Mouse (Mus musculus): Measurements from ENCODE around the gene 2310034G01Rik. TPM values are rescaled to one million over a fixed set of nuclear protein-coding genes. Genes with fewer than 3 reads are reported as not detected.

2310034G01Rik gene
- polyA plus RNA-seq, 1 experiment from 2014 or later = 1.4 TPM

DNA sequence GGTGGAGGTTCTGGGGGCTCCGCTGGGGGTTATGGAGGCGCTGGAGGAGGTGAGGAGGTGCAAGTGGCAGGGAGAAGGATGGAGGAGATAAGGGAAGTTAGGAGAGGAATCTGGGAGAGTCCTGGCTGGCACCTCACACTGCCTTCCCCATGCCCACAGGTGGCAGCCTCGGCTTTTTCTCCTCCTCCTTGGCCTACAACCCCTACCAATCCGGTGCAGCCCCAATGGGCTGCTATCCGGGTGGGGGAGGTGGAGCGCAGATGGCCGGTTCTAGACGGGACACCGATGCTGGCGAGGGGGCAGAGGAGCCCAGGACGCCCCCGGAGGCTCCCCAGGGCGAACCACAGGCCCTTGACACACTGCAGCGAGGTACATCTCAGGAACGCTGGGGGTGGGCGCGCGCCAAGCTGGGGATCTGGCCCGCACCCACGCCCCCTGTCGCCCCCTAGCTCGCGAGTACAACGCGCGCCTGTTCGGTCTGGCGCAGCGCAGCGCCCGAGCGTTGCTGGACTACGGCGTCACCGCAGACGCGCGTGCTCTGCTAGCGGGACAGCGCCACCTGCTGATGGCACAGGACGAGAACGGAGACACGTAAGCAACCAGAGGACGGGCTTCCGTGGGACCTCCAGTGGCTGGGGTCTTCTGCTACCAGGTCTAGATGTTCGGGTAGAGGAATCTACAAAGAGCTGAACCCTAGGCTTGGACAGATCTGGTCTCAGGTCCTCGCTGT is 41.2 kb downstream of the 2310034G01Rik start:
- 1% methylated on average over 47 of the region's 47 CpGs for WGBS
- no peaks in the 10 kb centered on the region for H3K9me3 ChIP-seq
- no peaks in the 10 kb centered on the region for H3K36me3 ChIP-seq
- H3K4me3 ChIP-seq = peak overlapping the region; percentile 40
- peak overlapping the region; percentile 66 for H3K4me2 ChIP-seq (replicated peaks)
- ATAC-seq (ENCODE audit: low FRiP score, low read depth) = peak; percentile 21; the same call in 1 of the 2 replicates
- H3K9ac ChIP-seq (replicated peaks) = peak overlapping the region; percentile 55; the same call in 1 of the 2 replicates
- H3K27ac ChIP-seq (replicated peaks) = no peak overlapping the region
- peaks cover 82% of the 10 kb centered on the region for H3K27me3 ChIP-seq
- H3K4me1 ChIP-seq = peaks cover 26% of the 10 kb centered on the region

DNA sequence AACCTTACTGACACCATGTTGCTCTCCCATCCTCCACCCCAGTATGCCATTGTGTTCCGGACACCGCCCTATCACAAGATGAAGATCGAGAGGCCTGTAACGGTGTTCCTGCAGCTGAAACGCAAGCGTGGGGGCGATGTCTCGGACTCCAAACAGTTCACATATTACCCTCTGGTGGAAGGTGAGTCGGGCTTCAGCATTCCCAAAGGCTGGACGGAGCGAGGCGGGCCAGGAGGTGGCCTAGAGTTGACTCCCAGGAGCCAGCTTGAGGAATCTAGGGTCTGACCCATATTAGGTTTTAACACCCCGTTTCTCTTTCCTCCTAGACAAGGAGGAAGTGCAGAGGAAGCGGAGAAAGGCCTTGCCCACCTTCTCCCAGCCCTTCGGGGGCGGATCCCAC is 41.8 kb downstream of the 2310034G01Rik start:
- H3K27ac ChIP-seq (replicated peaks) = no peak overlapping the region
- H3K4me3 ChIP-seq = peak overlapping the region; percentile 40; the same call in 1 of the 2 replicates
- ATAC-seq (ENCODE audit: low FRiP score, low read depth) = no peak
- H3K9me3 ChIP-seq = no peaks in the 10 kb centered on the region
- H3K4me1 ChIP-seq = peaks cover 27% of the 10 kb centered on the region
- peak overlapping the region; percentile 66 for H3K4me2 ChIP-seq (replicated peaks)
- 53% methylated on average over 16 of the region's 16 CpGs for WGBS
- no peak overlapping the region for H3K9ac ChIP-seq (replicated peaks)
- peaks cover 76% of the 10 kb centered on the region for H3K27me3 ChIP-seq
- H3K36me3 ChIP-seq = no peaks in the 10 kb centered on the region

DNA sequence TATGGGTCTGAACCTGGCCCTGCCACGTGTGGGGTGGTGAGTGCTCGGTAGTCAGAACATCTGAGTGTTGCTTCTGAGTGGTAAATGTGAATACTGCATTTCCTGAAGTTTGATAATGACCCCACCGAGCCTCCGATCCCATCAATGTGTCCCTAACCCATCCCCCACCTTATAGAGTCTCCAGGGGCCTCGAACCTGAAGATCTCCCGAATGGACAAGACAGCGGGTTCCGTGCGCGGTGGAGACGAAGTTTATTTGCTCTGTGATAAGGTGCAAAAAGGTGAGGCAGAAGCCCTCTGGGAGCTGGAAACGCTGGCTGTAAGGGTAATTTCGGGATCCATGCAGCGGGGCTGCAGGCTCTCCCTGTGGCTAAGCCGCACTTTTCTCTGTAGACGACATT is 42.3 kb downstream of the 2310034G01Rik start:
- H3K4me1 ChIP-seq = peaks cover 27% of the 10 kb centered on the region
- H3K36me3 ChIP-seq = no peaks in the 10 kb centered on the region
- H3K27ac ChIP-seq (replicated peaks) = no peak overlapping the region
- peaks cover 71% of the 10 kb centered on the region for H3K27me3 ChIP-seq
- H3K4me2 ChIP-seq (replicated peaks) = no peak overlapping the region
- no peak overlapping the region for H3K4me3 ChIP-seq
- no peak overlapping the region for H3K9ac ChIP-seq (replicated peaks)
- 76% methylated on average over 16 of the region's 16 CpGs for WGBS
- no peak for ATAC-seq (ENCODE audit: low FRiP score, low read depth)
- no peaks in the 10 kb centered on the region for H3K9me3 ChIP-seq

DNA sequence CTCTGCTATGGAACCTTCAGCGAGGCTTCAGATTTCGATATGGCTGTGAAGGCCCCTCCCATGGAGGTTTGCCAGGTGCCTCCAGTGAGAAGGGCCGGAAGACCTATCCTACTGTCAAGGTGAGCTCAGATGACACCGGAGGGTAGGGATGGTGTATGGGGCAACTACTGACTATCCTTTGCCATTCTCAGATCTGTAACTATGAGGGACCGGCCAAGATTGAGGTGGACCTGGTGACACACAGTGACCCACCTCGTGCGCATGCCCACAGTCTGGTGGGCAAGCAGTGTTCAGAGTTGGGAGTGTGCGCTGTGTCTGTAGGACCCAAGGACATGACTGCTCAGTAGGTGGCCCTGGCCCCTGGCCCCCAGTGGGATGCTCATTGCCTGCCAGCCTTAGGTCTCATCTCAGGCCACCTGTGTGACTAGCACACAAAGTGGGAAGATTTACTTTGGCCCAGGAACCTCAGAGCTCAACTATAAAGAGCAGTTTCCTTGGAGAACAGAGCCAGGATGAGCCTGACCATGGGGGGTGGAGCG is 43.3 kb downstream of the 2310034G01Rik start:
- Histone ChIP-seq H3K9me3 (no peaks in the 10 kb centered on the region), H3K36me3 (no peaks in the 10 kb centered on the region), H3K27me3 (peaks cover 66% of the 10 kb centered on the region), H3K4me2 (replicated peaks) (no peak overlapping the region), H3K9ac (replicated peaks) (no peak overlapping the region), H3K4me1 (peaks cover 27% of the 10 kb centered on the region), H3K4me3 (no peak overlapping the region), H3K27ac (replicated peaks) (no peak overlapping the region)
- no peak for ATAC-seq (ENCODE audit: low FRiP score, low read depth)
- 89% methylated on average over 9 of the region's 9 CpGs for WGBS

DNA sequence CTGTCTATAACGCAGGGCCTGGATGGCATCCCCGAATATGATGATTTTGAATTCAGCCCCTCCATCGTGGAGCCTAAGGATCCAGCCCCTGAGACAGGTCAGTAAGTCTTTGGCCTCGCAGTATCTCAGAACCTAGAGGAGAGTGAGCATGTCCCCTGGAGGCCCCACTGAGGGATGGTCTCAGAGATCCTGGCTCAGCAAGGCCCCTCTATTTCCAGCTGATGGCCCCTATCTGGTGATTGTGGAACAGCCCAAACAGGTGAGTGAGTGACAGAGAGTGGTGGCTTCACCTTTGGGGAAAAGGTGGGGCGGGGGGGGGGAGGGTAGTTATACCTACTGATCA is 43.9 kb downstream of the 2310034G01Rik start:
- peak overlapping the region; percentile 91 for H3K4me2 ChIP-seq (replicated peaks)
- H3K9me3 ChIP-seq = no peaks in the 10 kb centered on the region
- H3K4me1 ChIP-seq = peaks cover 27% of the 10 kb centered on the region
- ATAC-seq (ENCODE audit: low FRiP score, low read depth) = no peak
- H3K27ac ChIP-seq (replicated peaks) = no peak overlapping the region
- peak overlapping the region; percentile 57; the same call in 1 of the 2 replicates for H3K9ac ChIP-seq (replicated peaks)
- no peaks in the 10 kb centered on the region for H3K36me3 ChIP-seq
- WGBS = 56% methylated on average over 5 of the region's 5 CpGs
- H3K27me3 ChIP-seq = peaks cover 60% of the 10 kb centered on the region
- H3K4me3 ChIP-seq = 0 out of 2 replicates have a peak overlapping the region, but pooled peaks have one; percentile 57

DNA sequence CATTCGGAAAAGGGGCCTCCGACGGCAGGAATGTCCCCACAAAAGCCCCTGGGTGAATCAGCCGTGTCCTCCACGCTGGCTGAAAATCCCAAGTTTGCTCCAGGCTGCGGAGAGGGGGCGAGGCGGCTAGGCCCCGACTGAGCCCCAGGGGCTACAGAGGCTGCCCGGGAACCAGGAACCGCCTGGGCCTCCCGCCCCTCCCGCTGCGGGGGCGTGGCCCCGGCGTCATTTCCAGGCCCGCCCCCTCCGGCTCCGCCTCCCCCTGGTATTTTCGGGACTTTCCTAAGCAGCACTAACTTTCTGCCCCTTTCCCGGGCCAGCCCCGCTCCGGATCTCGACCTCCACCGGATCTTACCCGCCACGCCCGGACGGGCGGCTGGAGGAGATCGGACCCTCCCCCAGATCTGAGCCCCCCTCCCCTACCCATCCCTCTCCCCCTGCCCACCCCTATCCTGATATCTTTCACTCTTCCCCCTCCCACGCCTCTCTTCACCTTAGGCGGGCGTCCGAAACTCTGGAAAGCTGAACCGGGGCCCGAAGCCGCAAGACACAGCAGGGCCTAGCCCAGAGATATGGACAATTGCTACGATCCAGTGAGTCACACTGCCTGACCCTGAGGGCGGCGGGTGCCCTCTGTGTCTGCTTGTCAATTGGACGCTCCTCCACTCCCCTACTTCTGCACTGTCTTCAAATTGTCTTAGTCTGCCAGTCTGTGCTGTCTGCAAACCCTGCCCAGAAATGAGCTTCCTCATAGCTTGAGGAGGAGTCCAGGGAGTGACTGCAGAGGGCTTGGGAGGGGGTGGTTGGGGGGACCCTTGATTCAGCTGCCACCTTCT is 44.5 kb downstream of the 2310034G01Rik start:
- peaks cover 54% of the 10 kb centered on the region for H3K27me3 ChIP-seq
- peaks cover 27% of the 10 kb centered on the region for H3K4me1 ChIP-seq
- H3K4me2 ChIP-seq (replicated peaks) = peak overlapping the region; percentile 91
- peak overlapping the region; percentile 57 for H3K9ac ChIP-seq (replicated peaks)
- H3K9me3 ChIP-seq = no peaks in the 10 kb centered on the region
- peak; percentile 46 for ATAC-seq (ENCODE audit: low FRiP score, low read depth)
- peak overlapping the region; percentile 57 for H3K4me3 ChIP-seq
- WGBS = under 1% methylated on average over 40 of the region's 43 CpGs
- H3K27ac ChIP-seq (replicated peaks) = no peak overlapping the region
- H3K36me3 ChIP-seq = no peaks in the 10 kb centered on the region

DNA sequence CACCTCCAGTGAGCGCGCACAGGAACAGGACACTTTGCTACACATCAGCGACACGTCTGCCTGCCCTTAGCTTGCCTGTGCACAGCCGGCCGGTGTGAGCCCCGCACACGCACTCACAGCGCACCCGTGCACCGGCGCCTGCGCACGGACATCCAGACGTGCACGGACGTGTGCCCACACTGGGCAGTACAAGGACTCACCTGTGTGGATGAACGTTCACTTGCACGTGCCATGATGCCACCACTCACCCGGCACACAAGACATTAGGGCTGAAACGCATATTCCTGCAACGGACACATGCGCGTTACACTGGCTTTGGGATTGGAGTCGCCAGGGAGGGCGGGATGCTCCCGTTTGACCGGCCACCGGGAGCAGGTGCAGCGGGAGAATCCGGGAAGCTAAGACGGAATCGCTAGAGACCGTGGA is 45.2 kb downstream of the 2310034G01Rik start:
- H3K4me2 ChIP-seq (replicated peaks) = peak overlapping the region; percentile 91
- ATAC-seq (ENCODE audit: low FRiP score, low read depth) = peak; percentile 24
- peak overlapping the region; percentile 57 for H3K9ac ChIP-seq (replicated peaks)
- H3K9me3 ChIP-seq = no peaks in the 10 kb centered on the region
- peaks cover 47% of the 10 kb centered on the region for H3K27me3 ChIP-seq
- no peaks in the 10 kb centered on the region for H3K36me3 ChIP-seq
- peaks cover 27% of the 10 kb centered on the region for H3K4me1 ChIP-seq
- peak overlapping the region; percentile 49; the same call in 1 of the 2 replicates for H3K27ac ChIP-seq (replicated peaks)
- under 1% methylated on average over 34 of the region's 34 CpGs for WGBS
- H3K4me3 ChIP-seq = peak overlapping the region; percentile 57

DNA sequence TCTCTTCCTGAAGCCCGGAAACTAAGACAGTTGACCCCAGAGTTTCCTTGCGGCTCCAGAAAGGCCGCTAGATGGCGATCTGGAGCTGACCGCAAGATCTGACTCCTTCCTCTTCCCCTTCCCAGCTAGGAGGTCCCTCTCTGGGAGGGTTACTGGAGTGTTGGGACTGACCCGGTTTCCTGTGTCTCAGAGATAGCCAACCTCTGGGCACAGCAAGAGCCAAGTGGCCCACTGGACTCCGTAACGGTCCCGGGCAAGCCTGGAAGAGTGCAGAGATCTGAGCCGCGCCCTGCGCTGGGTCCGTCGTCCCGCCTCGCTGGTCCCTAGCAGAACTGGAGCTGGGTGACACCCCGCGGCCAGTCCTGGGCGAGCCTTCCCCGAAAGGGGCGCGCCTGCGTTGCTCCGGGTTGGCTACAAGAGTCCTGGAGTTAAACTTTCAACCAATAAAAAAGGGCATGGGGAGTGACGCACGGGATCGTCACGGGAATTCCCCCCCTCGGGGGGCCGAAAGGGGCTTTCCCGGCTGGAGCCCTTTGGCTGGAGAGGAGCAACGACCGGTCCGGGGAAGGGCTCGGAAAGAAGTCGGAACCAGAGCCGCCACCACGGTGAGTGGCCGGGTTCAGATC is 45.8 kb downstream of the 2310034G01Rik start, which contains the start of gene Nfkb2:
Gene Nfkb2, plus strand, starts transcription at position 105 of the 626 bp plus-strand sequence.
- H3K27me3 ChIP-seq = peaks cover 41% of the 10 kb centered on the region
- H3K27ac ChIP-seq (replicated peaks) = peak within 1 kb of the TSS; percentile 49; the same call in 1 of the 2 replicates
- H3K9me3 ChIP-seq = no peaks in the 10 kb centered on the region
- H3K4me1 ChIP-seq = peaks cover 27% of the 10 kb centered on the region
- WGBS = under 1% methylated on average over 39 of the region's 39 CpGs
- peak within 1 kb of the TSS; percentile 91 for H3K4me2 ChIP-seq (replicated peaks)
- H3K9ac ChIP-seq (replicated peaks) = peak within 1 kb of the TSS; percentile 57
- peak; percentile 77 for ATAC-seq (ENCODE audit: low FRiP score, low read depth)
- peak within 1 kb of the TSS; percentile 57 for H3K4me3 ChIP-seq
- H3K36me3 ChIP-seq = no peaks in the 10 kb centered on the region

DNA sequence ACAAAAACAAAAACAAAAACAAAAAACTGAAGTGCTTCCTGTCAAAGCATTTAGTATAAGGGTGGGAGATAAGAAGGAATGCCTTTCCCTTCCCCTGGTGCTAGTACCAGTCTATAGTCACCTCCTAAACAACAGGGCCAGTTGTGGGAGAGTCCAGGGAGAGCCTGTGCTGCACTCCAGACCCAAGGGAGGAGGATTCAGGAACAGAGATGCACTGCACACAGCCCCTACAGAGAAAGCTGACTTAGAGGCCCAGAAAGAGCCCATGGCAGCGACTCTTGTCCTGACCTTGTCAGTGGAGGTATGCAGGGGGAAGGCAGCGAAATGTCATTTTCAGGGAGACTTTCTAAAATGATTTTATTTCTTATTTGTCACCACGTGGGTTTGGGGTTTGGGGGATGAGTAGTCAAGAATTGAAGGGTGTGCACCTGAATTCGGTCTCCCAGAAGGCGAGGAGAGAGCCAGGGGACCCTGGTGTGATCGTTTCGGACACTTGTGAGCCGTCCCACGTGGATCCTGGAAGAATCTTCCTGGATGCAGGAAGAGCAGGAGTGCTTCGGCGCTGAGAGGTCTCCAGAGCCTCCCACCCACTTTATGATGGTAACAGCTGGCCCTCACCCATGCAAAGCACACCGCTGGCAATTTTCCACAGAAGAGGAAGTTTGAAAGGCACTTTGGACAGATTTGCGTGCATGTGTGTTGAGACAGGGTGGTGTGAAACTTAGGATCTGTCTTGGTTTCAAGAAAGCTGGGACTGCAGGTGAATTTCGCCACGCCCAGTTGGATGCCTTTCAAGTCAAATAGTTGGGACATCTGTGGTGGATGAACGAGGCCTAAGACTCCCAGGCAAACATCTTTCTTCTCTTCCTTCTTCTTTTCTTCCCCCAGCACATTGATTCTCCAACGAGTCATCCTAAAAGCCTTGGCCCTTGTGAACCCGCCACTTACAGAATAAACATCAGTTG is 46.6 kb downstream of the 2310034G01Rik start:
- no peaks in the 10 kb centered on the region for H3K36me3 ChIP-seq
- WGBS = 58% methylated on average over 18 of the region's 18 CpGs

DNA sequence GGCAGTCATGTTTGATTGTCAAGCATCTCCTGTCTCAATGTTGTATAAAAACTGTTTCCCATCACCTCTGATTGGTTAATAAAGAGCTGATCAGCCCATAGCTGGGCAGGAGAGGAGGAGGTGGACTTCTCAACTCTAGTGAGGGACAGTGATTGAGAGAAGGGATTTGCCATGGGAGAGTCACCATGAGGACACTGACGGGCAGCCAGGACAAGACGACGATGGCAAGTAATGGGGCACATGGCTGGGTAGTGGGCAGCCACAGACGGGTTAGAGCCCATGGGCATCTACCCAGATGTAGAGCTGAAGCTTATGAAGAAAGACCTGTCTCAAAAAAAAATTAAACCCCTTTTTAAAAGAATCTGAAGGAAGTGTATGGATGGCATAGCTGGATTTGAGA is 47.6 kb downstream of the 2310034G01Rik start:
- Histone ChIP-seq H3K36me3 (no peaks in the 10 kb centered on the region), H3K4me2 (replicated peaks) (no peak overlapping the region), H3K4me3 (no peak overlapping the region), H3K27me3 (peaks cover 26% of the 10 kb centered on the region), H3K27ac (replicated peaks) (no peak overlapping the region), H3K9me3 (no peaks in the 10 kb centered on the region), H3K9ac (replicated peaks) (no peak overlapping the region), H3K4me1 (peaks cover 23% of the 10 kb centered on the region)
- ATAC-seq (ENCODE audit: low FRiP score, low read depth) = no peak
- 92% methylated on average over 4 of the region's 4 CpGs for WGBS

More for the DNA sequence above, 46.6 kb downstream of the 2310034G01Rik start:
- peak overlapping the region; percentile 91 for H3K4me2 ChIP-seq (replicated peaks)
- H3K27me3 ChIP-seq = peaks cover 36% of the 10 kb centered on the region
- H3K4me3 ChIP-seq = peak overlapping the region; percentile 57
- no peak overlapping the region for H3K27ac ChIP-seq (replicated peaks)
- H3K9ac ChIP-seq (replicated peaks) = no peak overlapping the region; the same call in 1 of the 2 replicates
- H3K9me3 ChIP-seq = no peaks in the 10 kb centered on the region
- ATAC-seq (ENCODE audit: low FRiP score, low read depth) = no peak
- H3K4me1 ChIP-seq = peaks cover 23% of the 10 kb centered on the region

Data from midbrain, embryonic 12.5 days (tissue).